Mouse (Mus musculus) small intestine, adult 2 months (tissue): ENCODE measurements around the gene Cpsf6.

ENCODE experiments used
- CTCF ChIP-seq: fragments of 200-500 bp; IDR thresholded peaks from 2 replicates; pipeline ENCODE4 v1.5.1; 2012; ENCODE audit warnings: low read depth, mild to moderate bottlenecking, control low read depth, inconsistent platforms, low read length, moderate library complexity, mixed read lengths; ENCODE audit not compliant: insufficient replicate concordance, insufficient read length; ENCODE audit errors: extremely low read depth
- POLR2A ChIP-seq: fragments of 200-500 bp; IDR thresholded peaks from 2 replicates; pipeline ENCODE4 v1.6.1; 2012; ENCODE audit warnings: low read depth, mild to moderate bottlenecking, control low read depth, inconsistent platforms, low read length, moderate library complexity

- TF ChIP-seq CTCF = no peak
- no peak for TF ChIP-seq POLR2A
These were observed 13.0 kb upstream of the Cpsf6 start for GRCm38 (mm10) chr10:117392832-117393195.
